Mouse (Mus musculus): Measurements from ENCODE around the gene Umad1. TPM values are rescaled to one million over a fixed set of nuclear protein-coding genes. Genes with fewer than 3 reads are reported as not detected.

Umad1 gene
- polyA plus RNA-seq, 1 experiment from 2014 or later, result 24.8 TPM

GRCm38 (mm10) chr6:8390296-8390695, 131.2 kb downstream of the Umad1 start:
- Histone ChIP-seq H3K4me3 (no peak overlapping the region), H3K36me3 (no peaks in the 10 kb centered on the region), H3K4me1 (peaks cover 3% of the 10 kb centered on the region; the same call in 1 of the 2 replicates), H3K27me3 (ENCODE audit: insufficient read depth, poor library complexity, severe bottlenecking) (no peaks in the 10 kb centered on the region), H3K27ac (no peak overlapping the region), H3K9me3 (no peaks in the 10 kb centered on the region)
- 91% methylated on average over 6 of the region's 6 CpGs for WGBS
- no peak for DNase-seq (ENCODE audit: low spot score)

- Histone ChIP-seq H3K27ac (no peak overlapping the region), H3K4me3 (no peak overlapping the region), H3K36me3 (no peaks in the 10 kb centered on the region), H3K27me3 (ENCODE audit: insufficient read depth, poor library complexity, severe bottlenecking) (no peaks in the 10 kb centered on the region), H3K9me3 (no peaks in the 10 kb centered on the region), H3K4me1 (peaks cover 3% of the 10 kb centered on the region; the same call in 1 of the 2 replicates)
- 87% methylated on average over 2 of the region's 2 CpGs for WGBS
- DNase-seq (ENCODE audit: low spot score), result no peak
Measured at GRCm38 (mm10) chr6:8390935-8391334, 131.8 kb downstream of the Umad1 start.

GRCm38 (mm10) chr6:8393029-8393428, 133.9 kb downstream of the Umad1 start:
- no peaks in the 10 kb centered on the region for H3K27me3 ChIP-seq (ENCODE audit: insufficient read depth, poor library complexity, severe bottlenecking)
- peaks cover 9% of the 10 kb centered on the region; the same call in 1 of the 2 replicates for H3K4me1 ChIP-seq
- no peak overlapping the region for H3K27ac ChIP-seq
- no peaks in the 10 kb centered on the region for H3K36me3 ChIP-seq
- H3K4me3 ChIP-seq, result no peak overlapping the region
- no peak for DNase-seq (ENCODE audit: low spot score)
- no peaks in the 10 kb centered on the region for H3K9me3 ChIP-seq
- 63% methylated on average over 4 of the region's 4 CpGs for WGBS

GRCm38 (mm10) chr6:8394044-8394443, 135.0 kb downstream of the Umad1 start:
- DNase-seq (ENCODE audit: low spot score), result no peak
- Histone ChIP-seq H3K4me3 (no peak overlapping the region), H3K36me3 (no peaks in the 10 kb centered on the region), H3K27me3 (ENCODE audit: insufficient read depth, poor library complexity, severe bottlenecking) (no peaks in the 10 kb centered on the region), H3K4me1 (peaks cover 9% of the 10 kb centered on the region; the same call in 1 of the 2 replicates), H3K9me3 (no peaks in the 10 kb centered on the region), H3K27ac (no peak overlapping the region)

GRCm38 (mm10) chr6:8395061-8395460, 136.0 kb downstream of the Umad1 start:
- Histone ChIP-seq H3K4me1 (peaks cover 9% of the 10 kb centered on the region; the same call in 1 of the 2 replicates), H3K4me3 (no peak overlapping the region), H3K9me3 (no peaks in the 10 kb centered on the region), H3K27me3 (ENCODE audit: insufficient read depth, poor library complexity, severe bottlenecking) (no peaks in the 10 kb centered on the region), H3K27ac (no peak overlapping the region), H3K36me3 (no peaks in the 10 kb centered on the region)
- DNase-seq (ENCODE audit: low spot score), result no peak
- 60% methylated on average over 4 of the region's 4 CpGs for WGBS

- Histone ChIP-seq H3K9me3 (no peaks in the 10 kb centered on the region), H3K27me3 (ENCODE audit: insufficient read depth, poor library complexity, severe bottlenecking) (no peaks in the 10 kb centered on the region), H3K36me3 (0 out of 2 replicates have a peak, but pooled peaks cover 2% of the 10 kb centered on the region), H3K4me3 (no peak overlapping the region), H3K27ac (no peak overlapping the region), H3K4me1 (peaks cover 9% of the 10 kb centered on the region; the same call in 1 of the 2 replicates)
- 85% methylated on average over 7 of the region's 7 CpGs for WGBS
- no peak for DNase-seq (ENCODE audit: low spot score)
Measured at GRCm38 (mm10) chr6:8397252-8397651, 138.2 kb downstream of the Umad1 start.

- H3K36me3 ChIP-seq, result 0 out of 2 replicates have a peak, but pooled peaks cover 2% of the 10 kb centered on the region
- H3K4me3 ChIP-seq, result no peak overlapping the region
- no peak for DNase-seq (ENCODE audit: low spot score)
- 0 out of 2 replicates have a peak, but pooled peaks cover 9% of the 10 kb centered on the region for H3K4me1 ChIP-seq
- H3K27ac ChIP-seq, result no peak overlapping the region
- WGBS, result 88% methylated on average over 1 of the region's 1 CpGs
- H3K27me3 ChIP-seq (ENCODE audit: insufficient read depth, poor library complexity, severe bottlenecking), result no peaks in the 10 kb centered on the region
- no peaks in the 10 kb centered on the region for H3K9me3 ChIP-seq
Measured at GRCm38 (mm10) chr6:8399710-8400109, 140.6 kb downstream of the Umad1 start.

- Histone ChIP-seq H3K36me3 (0 out of 2 replicates have a peak, but pooled peaks cover 2% of the 10 kb centered on the region), H3K9me3 (no peaks in the 10 kb centered on the region), H3K27me3 (ENCODE audit: insufficient read depth, poor library complexity, severe bottlenecking) (no peaks in the 10 kb centered on the region), H3K27ac (no peak overlapping the region), H3K4me3 (no peak overlapping the region), H3K4me1 (no peaks in the 10 kb centered on the region)
- DNase-seq (ENCODE audit: low spot score), result no peak
- 89% methylated on average over 5 of the region's 5 CpGs for WGBS
Measured at GRCm38 (mm10) chr6:8403127-8403526, 144.0 kb downstream of the Umad1 start.

GRCm38 (mm10) chr6:8405844-8406243, 146.8 kb downstream of the Umad1 start:
- Histone ChIP-seq H3K27me3 (ENCODE audit: insufficient read depth, poor library complexity, severe bottlenecking) (no peaks in the 10 kb centered on the region), H3K4me1 (peaks cover 3% of the 10 kb centered on the region; the same call in 1 of the 2 replicates), H3K9me3 (no peaks in the 10 kb centered on the region), H3K4me3 (no peak overlapping the region), H3K27ac (no peak overlapping the region), H3K36me3 (0 out of 2 replicates have a peak, but pooled peaks cover 2% of the 10 kb centered on the region)
- 86% methylated on average over 5 of the region's 5 CpGs for WGBS
- no peak for DNase-seq (ENCODE audit: low spot score)

GRCm38 (mm10) chr6:8408332-8408731, 149.2 kb downstream of the Umad1 start:
- H3K27ac ChIP-seq, result no peak overlapping the region
- DNase-seq (ENCODE audit: low spot score), result no peak
- no peaks in the 10 kb centered on the region for H3K9me3 ChIP-seq
- peaks cover 3% of the 10 kb centered on the region; the same call in 1 of the 2 replicates for H3K4me1 ChIP-seq
- no peak overlapping the region for H3K4me3 ChIP-seq
- WGBS, result 86% methylated on average over 2 of the region's 2 CpGs
- H3K36me3 ChIP-seq, result no peaks in the 10 kb centered on the region
- H3K27me3 ChIP-seq (ENCODE audit: insufficient read depth, poor library complexity, severe bottlenecking), result no peaks in the 10 kb centered on the region

- no peak for DNase-seq (ENCODE audit: low spot score)
- H3K27me3 ChIP-seq (ENCODE audit: insufficient read depth, poor library complexity, severe bottlenecking), result no peaks in the 10 kb centered on the region
- no peaks in the 10 kb centered on the region for H3K36me3 ChIP-seq
- peaks cover 3% of the 10 kb centered on the region; the same call in 1 of the 2 replicates for H3K4me1 ChIP-seq
- 43% methylated on average over 4 of the region's 4 CpGs for WGBS
- no peak overlapping the region for H3K27ac ChIP-seq
- H3K9me3 ChIP-seq, result no peaks in the 10 kb centered on the region
- no peak overlapping the region for H3K4me3 ChIP-seq
Measured at GRCm38 (mm10) chr6:8409865-8410264, 150.8 kb downstream of the Umad1 start.

- Histone ChIP-seq H3K9me3 (no peaks in the 10 kb centered on the region), H3K36me3 (no peaks in the 10 kb centered on the region), H3K4me1 (peaks cover 3% of the 10 kb centered on the region; the same call in 1 of the 2 replicates), H3K27me3 (ENCODE audit: insufficient read depth, poor library complexity, severe bottlenecking) (no peaks in the 10 kb centered on the region), H3K4me3 (no peak overlapping the region), H3K27ac (no peak overlapping the region)
- no peak for DNase-seq (ENCODE audit: low spot score)
- WGBS, result 82% methylated on average over 10 of the region's 10 CpGs
Measured at GRCm38 (mm10) chr6:8412845-8413598, 153.9 kb downstream of the Umad1 start.

GRCm38 (mm10) chr6:8414020-8414419, 154.9 kb downstream of the Umad1 start:
- Histone ChIP-seq H3K9me3 (no peaks in the 10 kb centered on the region), H3K27ac (no peak overlapping the region), H3K4me3 (no peak overlapping the region), H3K36me3 (no peaks in the 10 kb centered on the region), H3K4me1 (peaks cover 3% of the 10 kb centered on the region; the same call in 1 of the 2 replicates), H3K27me3 (ENCODE audit: insufficient read depth, poor library complexity, severe bottlenecking) (no peaks in the 10 kb centered on the region)
- DNase-seq (ENCODE audit: low spot score), result no peak
- 56% methylated on average over 9 of the region's 9 CpGs for WGBS
